Mouse (Mus musculus) spleen, adult 18-20 months (tissue): Measurements from ENCODE around the gene Ak1.

Experiments used
- DNase-seq, 2 experiments: peaks; one replicate each; pipeline ENCODE4 v3.0.0; 2022; ENCODE audit warnings: mixed read lengths in 2 of 2

The Ak1 gene

GRCm38 (mm10) chr2:32601417-32602065 lies 20.0 kb upstream of the Ak1 start:
- DNase-seq, result peak in 1 of 2 experiments; percentile 33

- peak; percentile 64 to 88 for DNase-seq
These were observed 18.9 kb upstream of the Ak1 start for GRCm38 (mm10) chr2:32602600-32603054.

DNA sequence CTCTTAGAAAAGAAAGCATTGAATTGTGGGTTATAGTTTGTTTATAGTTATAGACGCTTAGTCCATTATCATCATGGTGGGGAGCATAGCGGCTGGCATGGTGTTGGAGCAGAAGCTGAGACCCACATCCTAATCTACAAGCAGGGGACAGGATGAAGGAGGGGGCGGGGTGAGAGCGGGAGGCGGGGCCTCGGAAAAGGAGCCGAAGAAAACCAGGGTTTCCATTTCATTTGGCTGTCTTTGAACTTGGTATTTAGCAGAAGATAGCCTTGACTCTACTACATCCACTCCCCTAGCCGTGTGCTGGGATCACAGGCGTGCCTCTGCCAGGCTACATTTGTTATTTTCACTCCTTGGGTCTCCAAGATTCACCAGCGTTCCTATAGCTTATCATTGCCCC lies 16.9 kb upstream of the Ak1 start:
- no peak for DNase-seq

GRCm38 (mm10) chr2:32606161-32607142 lies 15.1 kb upstream of the Ak1 start:
- DNase-seq, result peak; percentile 70 to 83

DNA sequence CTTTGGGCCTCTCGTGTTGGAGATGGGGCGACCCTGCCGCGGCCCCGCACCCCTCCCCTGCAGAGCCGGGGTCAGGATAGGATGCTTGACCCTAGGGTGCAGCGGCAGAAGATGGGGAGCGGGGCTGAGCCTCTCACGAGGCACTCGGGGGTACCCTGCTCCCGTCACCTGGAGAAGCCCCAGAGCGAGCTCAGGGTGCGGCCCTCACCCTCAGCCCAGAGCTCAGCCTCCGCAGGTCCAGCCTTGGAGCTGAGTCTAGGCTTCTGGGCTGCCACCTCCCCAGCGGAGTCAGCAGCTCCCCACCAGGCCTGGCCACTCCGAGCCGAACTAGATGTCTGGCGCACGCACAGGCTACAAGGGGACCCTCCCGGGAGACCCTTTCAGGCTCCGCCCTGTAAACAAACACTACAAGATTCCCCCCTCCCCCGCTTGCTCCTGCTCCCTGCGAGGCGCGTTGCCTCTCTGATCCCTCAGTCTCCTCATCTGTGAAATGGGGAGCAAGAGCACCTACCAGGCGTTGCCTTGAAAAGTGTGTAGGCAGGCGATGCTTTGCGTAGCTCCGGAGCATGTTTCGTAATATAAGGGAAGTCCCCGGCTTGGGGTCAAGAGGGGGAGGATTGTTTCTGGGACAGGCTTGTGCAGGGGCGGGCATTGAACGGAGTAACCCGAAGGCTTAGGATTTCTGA lies 14.2 kb upstream of the Ak1 start:
- DNase-seq, result peak in 1 of 2 experiments; percentile 36

DNA sequence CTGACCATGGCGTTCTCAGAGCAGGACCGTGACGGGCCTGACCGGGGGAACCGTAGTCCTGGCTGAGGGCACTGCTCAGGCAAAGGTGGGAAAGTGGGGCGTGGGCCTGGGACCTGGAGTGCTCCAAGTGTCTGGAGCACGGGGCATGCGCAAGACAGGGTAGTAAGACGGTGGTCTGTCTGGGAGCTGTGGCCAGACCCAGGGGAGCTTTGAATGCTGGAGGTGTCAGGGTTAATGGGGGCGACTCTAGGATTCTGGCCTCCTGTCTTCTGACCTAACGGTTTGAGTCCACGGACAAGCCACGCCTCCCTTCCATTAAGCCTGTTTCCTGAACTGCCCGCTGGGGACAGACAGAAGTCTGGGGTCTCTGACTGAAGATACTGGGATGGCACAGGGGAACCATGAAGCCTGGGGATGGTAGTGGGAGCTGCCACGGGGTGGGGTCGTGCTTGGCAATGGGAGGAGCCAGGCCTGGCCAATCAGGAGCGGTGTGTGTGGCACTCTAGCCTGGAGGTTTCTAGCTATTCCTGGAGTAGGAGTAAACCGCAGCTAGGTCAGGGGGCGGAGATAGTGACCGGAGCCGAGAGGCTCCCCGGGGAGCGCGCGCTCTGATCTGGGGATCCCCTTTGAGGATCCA lies 13.3 kb upstream of the Ak1 start:
- DNase-seq, result peak in 1 of 2 experiments; percentile 46

GRCm38 (mm10) chr2:32608778-32609435 lies 12.7 kb upstream of the Ak1 start:
- no peak for DNase-seq

GRCm38 (mm10) chr2:32610610-32611229 lies 10.8 kb upstream of the Ak1 start:
- peak in 1 of 2 experiments; percentile 40 for DNase-seq

GRCm38 (mm10) chr2:32612274-32612673 lies 9.3 kb upstream of the Ak1 start:
- DNase-seq, result no peak

- DNase-seq, result no peak
These were observed 4.4 kb upstream of the Ak1 start for GRCm38 (mm10) chr2:32617109-32617508.

- no peak for DNase-seq
These were observed 4.0 kb upstream of the Ak1 start for GRCm38 (mm10) chr2:32617601-32618000.

DNA sequence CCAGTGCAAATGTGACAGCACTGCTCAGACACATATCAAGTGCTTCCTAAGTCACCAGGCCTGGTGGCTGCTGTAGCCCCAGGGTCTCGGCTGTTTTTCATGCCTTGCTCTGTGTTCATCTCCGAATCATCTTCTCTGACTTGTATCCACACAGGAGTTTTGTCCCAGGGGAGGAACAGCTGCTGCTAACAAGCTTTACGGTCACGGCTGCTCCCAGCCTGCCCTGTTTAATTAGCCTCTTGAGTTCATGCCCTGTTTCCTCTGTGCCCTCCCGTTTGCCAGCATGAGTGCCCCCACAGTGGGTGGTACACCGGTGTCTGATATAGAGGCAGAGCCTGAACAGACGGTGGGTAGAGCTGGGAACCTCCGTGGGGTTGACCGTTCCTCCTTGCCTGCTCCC lies 3.5 kb upstream of the Ak1 start:
- DNase-seq, result no peak

DNA sequence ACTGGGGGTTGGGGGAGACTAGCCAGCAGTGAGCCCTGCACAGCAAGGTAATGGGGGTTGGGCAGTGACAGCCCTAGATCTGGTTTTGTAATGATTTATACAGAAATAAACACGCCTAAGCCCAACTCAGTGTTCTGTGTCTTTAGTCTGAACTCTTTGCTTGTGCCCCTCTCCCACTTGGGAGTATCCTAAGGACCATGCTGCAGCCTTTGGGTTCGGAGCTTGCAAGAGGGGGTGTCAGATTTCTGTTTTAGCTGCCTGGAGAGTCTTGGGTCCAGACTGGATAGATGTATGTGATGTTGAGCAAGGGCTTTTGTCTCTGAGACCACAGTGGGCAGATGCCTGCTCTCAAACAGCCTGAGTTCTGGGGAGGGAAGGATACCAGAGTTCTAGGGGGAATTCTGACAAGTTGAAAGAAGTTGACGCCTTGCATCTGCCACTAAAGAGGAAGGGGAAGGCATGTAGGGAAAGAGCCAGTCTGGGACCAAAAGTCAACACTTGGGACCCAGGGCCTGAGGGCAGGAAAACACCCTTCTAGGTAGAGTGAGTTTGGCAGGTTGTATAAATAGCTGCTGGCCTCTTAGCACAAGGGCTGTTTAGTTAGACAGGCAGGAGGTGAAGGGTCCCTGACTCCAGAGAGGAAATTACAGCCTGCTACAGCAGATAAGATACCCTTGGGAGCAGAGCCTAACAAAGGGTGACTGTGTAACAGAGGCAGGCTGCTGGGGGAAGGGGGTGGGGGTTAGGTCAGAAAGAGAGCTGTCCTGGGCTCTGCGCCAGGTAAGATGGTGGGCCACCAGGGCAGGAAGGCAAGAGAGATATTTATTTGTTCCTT lies 659 bp upstream of the Ak1 start:
- DNase-seq, result no peak

- DNase-seq, result no peak
These were observed 2.7 kb downstream of the Ak1 start for GRCm38 (mm10) chr2:32624111-32624748.

GRCm38 (mm10) chr2:32625212-32625872 lies 3.8 kb downstream of the Ak1 start:
- DNase-seq, result no peak

- DNase-seq, result no peak
These were observed 4.5 kb downstream of the Ak1 start for GRCm38 (mm10) chr2:32625873-32626694.

- DNase-seq, result no peak
These were observed 5.9 kb downstream of the Ak1 start for GRCm38 (mm10) chr2:32627266-32628043.

DNA sequence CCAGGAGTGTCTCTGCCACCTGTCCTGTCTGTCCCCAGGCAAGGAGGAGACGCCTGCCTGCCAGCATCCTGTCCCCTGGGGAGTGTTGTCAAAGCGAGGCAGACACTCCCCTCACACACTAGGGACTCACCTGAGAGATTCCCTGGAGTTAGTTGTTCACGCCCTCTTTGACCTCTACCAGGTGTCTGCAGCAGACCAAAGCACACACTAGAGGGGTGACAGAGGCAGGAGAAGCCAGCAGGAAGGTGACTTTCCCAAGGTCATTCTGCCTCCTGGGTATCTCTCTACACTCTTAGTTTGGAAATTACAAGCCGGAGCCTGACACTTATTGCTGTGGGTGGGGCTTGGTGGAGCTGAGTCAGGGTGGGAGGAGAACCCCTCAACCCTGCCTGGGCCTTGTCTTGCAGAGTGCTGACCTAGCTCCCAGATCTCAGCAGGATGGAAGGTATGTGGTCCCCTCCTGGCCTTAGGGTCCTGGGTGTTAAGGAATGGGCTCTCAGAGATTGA lies 6.5 kb downstream of the Ak1 start:
- DNase-seq, result no peak
